8 mouse cellular contexts compared by ENCODE assay signal in genomic region chr15:61481861-61482260, GRCm38 (mm10).
DNase-seq lines count a peak whose midpoint lies in the region; ATAC-seq lines count a peak whose summit lies in the region.

No protein-coding gene starts in this region.

- H3K4me3 ChIP-seq in hindbrain, embryonic 12.5 days, result no peak overlapping the region

- H3K36me3 ChIP-seq in hindbrain, embryonic 12.5 days, result no peaks in the 10 kb centered on the region

- H3K9ac ChIP-seq in hindbrain, embryonic 12.5 days, result no peak overlapping the region

- intact Hi-C loops in left cerebral cortex, postnatal 10 days (cut with DNase I), result no loop called here
- intact Hi-C loops in left cerebral cortex, postnatal 36 days (cut with DNase I), result no loop called here

- H3K9me3 ChIP-seq in hindbrain, embryonic 12.5 days (replicated peaks), result no peaks in the 10 kb centered on the region

- no peaks in the 10 kb centered on the region for H3K4me1 ChIP-seq in hindbrain, embryonic 12.5 days

- peak; percentile 6 to 79 for DNase-seq in left cerebral cortex, postnatal 10 days (ENCODE audit: extremely low spot score in 1 of 2, low spot score in 2 of 2)
- no peak for DNase-seq in left cerebral cortex, postnatal 36 days (ENCODE audit: low spot score in 2 of 2)
- DNase-seq in brain, adult 2 months (ENCODE audit: low read depth, low spot score), result peak; percentile 7
- DNase-seq in kidney, postnatal 4 days, result peak; percentile 10 to 11
- no peak for DNase-seq in cerebellum, postnatal 36 days
- no peak for DNase-seq in embryo, embryonic 10.5 days (ENCODE audit: low spot score)

- 75% methylated on average over 7 of the region's 7 CpGs for WGBS in hindbrain, embryonic 12.5 days

- H3K27ac ChIP-seq in hindbrain, embryonic 12.5 days, result no peak overlapping the region

- no peaks in the 10 kb centered on the region for H3K27me3 ChIP-seq in hindbrain, embryonic 12.5 days

- no peak overlapping the region for H3K4me2 ChIP-seq in hindbrain, embryonic 12.5 days (replicated peaks)

- peak; percentile 71 for ATAC-seq in activated CD4-positive, CD25-positive, alpha-beta regulatory T cell, adult 4 months
- no peak for ATAC-seq in hindbrain, embryonic 12.5 days (ENCODE audit: low FRiP score)

Comparison
In these comparisons a context has a peak if more than half of its experiments do, and no peak if none do; other contexts are left out.
1. DNase-seq: peak in left cerebral cortex, postnatal 10 days (2 of 2), brain, adult 2 months (single experiment) and kidney, postnatal 4 days (2 of 2); none in left cerebral cortex, postnatal 36 days (0 of 2), cerebellum, postnatal 36 days (0 of 2) and embryo, embryonic 10.5 days (single experiment).